Mouse (Mus musculus) stomach, postnatal 0 days (tissue): ENCODE data around the gene Egln3. TPM values are rescaled to one million over a fixed set of nuclear protein-coding genes. Genes with fewer than 3 reads are reported as not detected.

ENCODE experiments used
- ATAC-seq: fragments of 200-750 bp; cut with Nextera tagmentation; 2 replicates; pipeline ENCODE4 v1.8.0; 2017; ENCODE audit not compliant: low FRiP score, low TSS enrichment
- DNase-seq: peaks from one replicate; pipeline ENCODE4 v3.0.0-alpha.2; 2016; ENCODE audit warnings: low spot score
- H3K27ac ChIP-seq: fragments of 300-500 bp; sonication (generic); replicated peaks from 2 replicates; pipeline ENCODE4 v1.5.1; 2014; ENCODE audit warnings: mild to moderate bottlenecking, control low read depth
- H3K27me3 ChIP-seq: fragments of 300-500 bp; sonication (generic); 2 replicates; pipeline ENCODE4 v1.6.1; 2014; ENCODE audit warnings: low read length; ENCODE audit not compliant: control insufficient read depth, insufficient read depth
- H3K36me3 ChIP-seq: fragments of 300-500 bp; sonication (generic); 2 replicates; pipeline ENCODE4 v1.6.1; 2014; ENCODE audit warnings: low read length, mixed read lengths; ENCODE audit not compliant: control insufficient read depth, insufficient read depth
- H3K4me1 ChIP-seq: fragments of 300-500 bp; sonication (generic); replicated peaks from 2 replicates; pipeline ENCODE4 v1.6.1; 2014; ENCODE audit warnings: antibody characterized with exemption; ENCODE audit not compliant: control insufficient read depth, insufficient read depth
- H3K4me2 ChIP-seq: fragments of 300-500 bp; sonication (generic); replicated peaks from 2 replicates; pipeline ENCODE4 v1.6.1; 2014; ENCODE audit warnings: low read depth, mild to moderate bottlenecking, control low read depth, moderate library complexity
- H3K4me3 ChIP-seq: fragments of 300-500 bp; sonication (generic); 2 replicates; pipeline ENCODE4 v1.5.1; 2014; ENCODE audit warnings: low read depth, low read length, control low read depth
- H3K9ac ChIP-seq: fragments of 300-500 bp; sonication (generic); 2 replicates; pipeline ENCODE4 v1.6.1; 2014; ENCODE audit warnings: mild to moderate bottlenecking, low read length, control low read depth, mixed read lengths
- H3K9me3 ChIP-seq: fragments of 300-500 bp; sonication (generic); 2 replicates; pipeline ENCODE4 v1.6.1; 2016; ENCODE audit warnings: low read length; ENCODE audit not compliant: control insufficient read depth
- CTCF ChIP-seq: IDR thresholded peaks from 2 replicates; pipeline ENCODE4 v1.5.1; 2016; ENCODE audit warnings: antibody characterized with exemption, low read depth, mild to moderate bottlenecking, moderate library complexity
- EP300 ChIP-seq: optimal IDR thresholded peaks from 2 replicates; pipeline ENCODE3; 2016; ENCODE audit warnings: antibody characterized with exemption
- WGBS: fragments of 180-500 bp; shearing (Covaris S2); extraction: QIAGEN DNeasy Blood & Tissue Kit; methylation state at CpG from one replicate; pipeline ENCODE4 v1.1.7; 2014; 5-methylcytosine and 5-hydroxymethylcytosine counted together
- polyA plus RNA-seq: library from polyadenylated mRNA; unstranded; fragments of >200 nt; fragmentation: Nextera tagmentation; extraction: Ambion mirVana; gene quantifications from 2 replicates; pipeline ENCODE4 v1.2.1, GENCODE M21; 2015

Egln3 gene
- polyA plus RNA-seq, 1 experiment from 2014 or later, result 80.3 TPM

DNA sequence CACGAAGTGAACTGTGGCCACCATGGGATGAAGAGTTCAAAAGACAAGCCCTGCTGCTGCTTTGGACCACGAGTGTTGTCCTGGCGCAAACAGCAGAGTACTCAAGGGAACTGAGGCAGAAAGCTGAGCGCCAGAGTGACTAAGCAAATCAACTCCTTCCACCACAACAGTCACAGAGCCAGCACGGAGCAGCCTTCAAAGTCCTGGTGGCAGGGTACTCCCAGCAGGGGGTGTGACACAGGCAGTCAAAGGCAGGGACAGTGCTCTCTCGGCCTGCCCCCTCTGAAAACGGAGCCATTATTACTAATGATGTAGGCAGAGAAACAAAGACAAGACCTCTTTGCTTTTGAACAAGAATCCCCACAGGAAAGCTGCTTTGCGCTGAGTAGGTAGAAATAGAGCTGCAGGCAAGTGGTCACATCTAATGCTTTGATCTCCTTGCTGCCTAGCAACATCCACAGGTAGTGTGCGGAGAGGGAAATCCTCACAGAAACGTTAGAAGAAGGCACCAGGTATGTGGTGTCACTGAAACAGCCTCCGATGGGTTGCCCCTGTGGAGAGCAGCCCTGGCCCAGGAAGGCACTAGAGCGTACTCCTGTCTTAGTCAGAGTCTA lies 56.6 kb downstream of the Egln3 start:
- Histone ChIP-seq H3K27me3 (no peaks in the 10 kb centered on the region), H3K9me3 (no peaks in the 10 kb centered on the region), H3K9ac (no peak overlapping the region), H3K36me3 (no peaks in the 10 kb centered on the region), H3K4me3 (no peak overlapping the region), H3K27ac (no peak overlapping the region), H3K4me1 (no peaks in the 10 kb centered on the region), H3K4me2 (no peak overlapping the region)
- DNase-seq (no peak), ATAC-seq (no peak)
- TF ChIP-seq CTCF (peak; percentile 27), EP300 (no peak)
- WGBS, result 41% methylated on average over 12 of the region's 12 CpGs
